Mouse (Mus musculus): Measurements from ENCODE around the gene Wdr4.

DNA sequence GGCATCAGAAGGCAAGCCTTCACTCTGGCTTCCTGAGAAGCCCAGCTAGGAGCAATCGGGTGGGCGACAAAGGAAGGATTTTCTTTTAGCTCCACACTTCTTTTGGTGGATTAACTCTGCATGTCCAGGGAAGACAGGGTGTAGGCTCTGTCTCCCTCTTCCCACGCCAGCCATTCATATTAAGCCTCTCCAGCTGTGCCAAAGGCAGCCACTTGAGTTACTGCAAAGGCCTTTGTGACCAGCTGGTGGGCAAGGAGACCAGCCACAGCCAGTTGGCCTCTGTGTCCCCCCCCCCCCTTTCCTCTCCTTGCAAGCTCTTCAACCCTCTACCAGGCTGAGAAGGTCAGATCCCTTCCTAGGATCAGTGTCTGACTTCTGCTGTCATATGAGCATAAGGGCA, 28.2 kb upstream of the Wdr4 start:
- TF ChIP-seq CTCF (IDR thresholded peaks at IDR 0.05; ENCODE audit: low read depth) (no peak), EP300 (optimal IDR thresholded peaks at IDR 0.05) (no peak)
